Mouse (Mus musculus) Muller cell, postnatal 12 days (primary cell): ENCODE measurements at regions not wholly inside any gene's neighbourhood (a gene's known extent, or its start where the extent isn't known, plus 50 kb on each side); places are given as distances from the start of the nearest gene placed in this dataset.

Experiments used
- DNase-seq: peaks from one replicate; pipeline ENCODE4 v3.0.0-alpha.2; 2015; ENCODE audit errors: inconsistent ontology term

- DNase-seq: no peak
Measured at GRCm38 (mm10) chr2:28349911-28350310, 96.7 kb upstream of the Ppp1r26 start.

- DNase-seq: no peak
Measured at GRCm38 (mm10) chr2:28351445-28351844, 95.2 kb upstream of the Ppp1r26 start.

DNA sequence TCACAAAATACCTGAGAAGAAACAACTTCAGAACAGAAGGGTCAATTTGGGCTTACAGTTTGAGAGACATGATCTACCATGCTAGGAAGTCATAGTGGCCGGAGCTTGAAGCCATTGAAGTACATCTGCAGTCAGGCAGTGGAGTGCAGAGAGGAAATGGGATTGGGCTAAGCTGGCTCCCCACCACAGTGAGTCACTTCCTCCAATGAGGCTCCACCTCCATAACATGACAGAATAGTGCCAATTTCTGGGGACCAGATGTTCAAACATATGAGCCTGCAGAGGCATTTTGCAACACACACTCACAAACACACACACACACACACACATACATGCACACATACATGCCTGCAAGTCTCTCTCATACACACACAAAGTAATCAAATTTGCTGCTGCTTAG, 93.7 kb upstream of the Ppp1r26 start:
- no peak for DNase-seq

- DNase-seq: no peak
Measured at GRCm38 (mm10) chr2:28362199-28362598, 84.4 kb upstream of the Ppp1r26 start.

GRCm38 (mm10) chr2:28364623-28365022, 82.0 kb upstream of the Ppp1r26 start:
- DNase-seq: no peak

- DNase-seq: no peak
Measured at GRCm38 (mm10) chr2:28365756-28366155, 80.8 kb upstream of the Ppp1r26 start.

GRCm38 (mm10) chr2:28374838-28375237, 71.8 kb upstream of the Ppp1r26 start:
- DNase-seq: peak; percentile 54

DNA sequence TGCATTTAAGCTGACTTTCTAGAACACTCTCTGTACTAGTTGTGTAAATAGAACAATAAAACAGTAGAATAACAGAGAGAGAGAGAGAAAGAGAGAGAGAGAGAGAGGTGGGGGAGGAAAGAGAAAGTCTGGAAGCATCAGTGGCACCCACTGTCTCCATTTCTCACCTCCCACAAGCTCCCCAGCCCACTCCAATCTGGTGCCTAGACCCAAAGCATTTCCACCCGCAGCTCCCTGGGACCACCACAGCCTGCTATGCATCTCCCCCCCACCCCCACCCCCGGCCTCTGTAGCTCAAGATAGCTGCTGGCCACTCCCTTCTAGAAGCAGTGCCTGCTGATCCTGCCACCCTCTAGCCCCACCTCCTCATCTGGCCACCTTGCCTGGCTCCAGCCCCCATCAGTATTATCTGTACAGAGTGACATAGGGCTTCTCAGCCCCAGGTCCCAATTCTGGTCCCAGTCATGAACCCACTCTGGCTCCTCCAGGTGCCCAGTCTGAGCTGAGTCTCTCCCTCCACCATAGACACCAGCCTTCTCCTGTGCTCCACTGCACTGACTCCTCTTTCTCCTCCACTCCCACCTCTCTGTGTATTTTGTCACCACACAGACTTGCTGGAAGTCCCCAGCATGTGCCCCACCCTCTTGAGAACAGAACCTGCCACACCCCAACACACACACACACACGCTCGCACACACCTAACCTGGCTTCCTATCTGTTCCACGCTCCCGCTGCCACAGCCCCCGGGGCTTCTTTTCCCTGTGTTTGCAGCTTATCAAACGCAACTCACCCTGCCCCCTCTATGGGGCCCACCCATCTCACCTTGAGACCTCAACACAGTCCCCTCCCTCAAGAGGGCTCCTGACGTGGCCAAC, 68.4 kb upstream of the Ppp1r26 start:
- DNase-seq: no peak

DNA sequence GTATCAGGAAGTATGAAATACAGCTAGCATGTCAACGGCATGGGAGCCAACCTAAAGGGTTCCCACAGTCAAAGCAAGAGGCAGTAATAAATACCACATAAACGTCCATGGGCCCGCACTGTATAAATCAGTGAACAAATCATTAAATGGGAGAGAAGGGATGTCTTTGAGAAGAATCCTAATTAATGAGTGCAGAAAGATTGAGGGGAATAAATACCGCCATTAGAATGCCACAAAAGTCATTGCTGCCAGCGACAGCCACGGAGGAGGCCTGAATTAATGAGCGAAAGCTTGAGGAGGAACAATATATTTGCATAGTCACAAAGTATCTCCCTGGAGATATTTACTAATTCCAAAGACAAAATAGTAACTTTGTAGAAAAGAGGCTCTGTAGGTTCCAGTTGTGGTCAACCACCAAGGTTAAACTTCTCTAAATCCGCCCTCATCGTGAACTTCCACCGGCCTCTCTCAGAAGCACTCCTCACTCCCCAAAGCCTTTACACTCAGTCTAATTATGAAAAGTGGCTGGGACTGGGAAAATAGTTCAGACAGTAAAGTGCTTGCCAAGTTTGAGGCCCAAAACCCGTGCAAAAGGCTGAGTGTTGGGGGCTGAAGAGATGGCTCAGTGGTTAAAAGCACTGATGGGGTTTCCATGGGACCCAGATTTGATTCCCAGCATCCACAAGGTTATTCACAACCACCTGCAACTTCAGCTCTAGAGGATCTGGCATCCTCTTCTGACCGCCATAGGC, 64.4 kb upstream of the Ppp1r26 start:
- DNase-seq: peak; percentile 33

DNA sequence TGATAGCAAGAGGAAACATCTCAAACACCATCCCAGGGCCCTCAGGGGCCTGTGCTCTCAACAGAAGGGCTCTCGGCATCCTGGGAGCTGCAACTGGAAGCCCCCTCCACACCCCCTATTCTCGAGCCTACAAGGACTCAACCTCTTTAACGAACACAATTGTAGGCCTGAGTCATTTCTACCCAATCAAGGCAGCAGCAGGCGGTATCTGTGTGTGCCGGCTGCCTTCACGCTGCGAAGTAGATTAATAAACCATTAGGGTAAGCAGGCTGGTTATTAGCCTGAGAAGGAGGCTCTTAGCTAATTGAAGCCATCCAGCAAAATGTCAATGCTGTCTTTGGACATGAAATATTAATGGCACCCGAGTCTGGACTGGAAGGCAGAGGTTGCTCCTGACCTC, 61.7 kb upstream of the Ppp1r26 start:
- DNase-seq: no peak

- DNase-seq: peak; percentile 54
Measured at GRCm38 (mm10) chr2:28386784-28387183, 59.8 kb upstream of the Ppp1r26 start.

DNA sequence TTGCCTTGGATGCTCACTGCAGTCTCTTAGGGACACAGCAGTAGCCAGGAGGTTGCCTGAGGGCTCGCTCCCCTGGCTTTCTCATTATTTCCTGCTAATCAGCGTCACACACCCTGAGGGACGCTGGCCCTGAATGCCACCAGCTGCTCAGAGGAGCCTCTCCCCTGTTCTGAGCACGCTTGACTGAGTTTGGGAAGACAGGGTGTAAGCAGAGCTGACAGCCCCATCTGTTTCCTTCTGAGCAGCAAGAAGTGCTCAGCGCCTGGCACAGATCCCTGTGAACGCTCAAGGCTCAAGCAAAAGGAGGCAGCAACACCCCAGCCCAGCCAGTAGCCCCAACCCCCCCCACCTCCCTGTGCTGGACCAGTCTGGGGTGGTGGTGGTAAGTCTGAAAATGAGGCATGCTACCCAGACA, 59.2 kb upstream of the Ppp1r26 start:
- peak; percentile 88 for DNase-seq

DNA sequence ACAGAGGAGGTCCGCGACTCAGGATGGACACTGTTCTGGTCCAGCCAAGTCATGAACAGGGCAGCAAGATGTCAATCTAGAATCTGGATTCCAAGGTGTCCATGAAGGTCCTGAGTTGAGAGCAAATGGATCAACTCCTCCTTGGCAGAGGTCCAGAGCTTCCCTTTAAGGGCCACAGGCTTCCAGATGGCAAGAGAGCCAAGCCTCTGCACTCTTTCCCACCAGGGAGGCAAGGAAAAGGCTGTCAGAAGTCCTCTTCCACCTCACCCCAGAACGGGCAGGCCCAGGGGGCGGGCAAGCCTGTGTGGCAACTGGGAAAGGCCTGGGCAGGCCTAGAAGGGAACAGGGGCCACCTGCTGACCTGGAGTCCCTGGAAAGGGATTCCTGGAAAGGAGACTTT, 58.7 kb upstream of the Ppp1r26 start:
- no peak for DNase-seq

DNA sequence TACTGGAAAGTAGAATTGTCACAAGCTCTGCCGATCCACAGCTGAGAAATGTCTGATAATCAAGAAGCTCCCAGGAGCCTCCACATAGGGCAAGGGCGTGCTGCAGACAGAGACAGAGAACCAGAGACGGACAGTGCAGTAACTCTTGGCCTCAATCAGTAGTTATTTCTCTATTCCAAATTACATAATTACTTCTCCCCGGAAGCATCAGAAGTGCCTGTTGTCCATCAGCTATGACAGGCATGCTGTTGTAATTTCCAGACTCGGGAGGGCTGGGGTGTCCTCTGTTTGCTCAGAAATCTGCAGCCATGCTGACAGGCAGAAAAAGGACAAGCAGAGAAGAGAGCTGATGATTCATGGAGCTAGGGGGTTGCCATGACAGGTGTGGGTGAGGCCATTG, 56.9 kb upstream of the Ppp1r26 start:
- DNase-seq: no peak

DNA sequence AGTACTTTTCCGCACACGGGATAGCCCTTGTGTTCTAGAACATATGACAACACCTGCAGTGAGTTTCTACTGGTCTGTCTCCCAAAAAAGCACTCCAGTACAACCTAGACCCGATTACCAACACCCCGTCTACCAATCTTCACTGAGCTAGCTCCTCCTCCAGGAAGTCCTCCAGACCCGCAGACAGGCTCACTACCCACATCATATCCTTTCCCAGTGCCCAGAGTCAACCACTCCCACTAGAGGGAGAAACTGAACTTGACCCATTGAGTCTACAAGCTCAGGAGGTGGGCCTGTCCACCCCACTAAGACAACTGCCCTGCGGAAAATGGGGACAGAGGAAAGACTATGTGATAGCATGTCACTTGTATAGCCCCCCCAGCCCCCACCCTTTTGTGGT, 51.2 kb upstream of the Ppp1r26 start:
- DNase-seq: no peak
